Mouse (Mus musculus): ENCODE data around the gene Tmem151a. TPM values are rescaled to one million over a fixed set of nuclear protein-coding genes. Genes with fewer than 3 reads are reported as not detected.

Gene Tmem151a
- polyA plus RNA-seq, 1 experiment from 2014 or later: 0.89 TPM

GRCm38 (mm10) chr19:5073028-5073427, 12.3 kb downstream of the Tmem151a start:
- Histone ChIP-seq H3K27ac (no peak overlapping the region), H3K4me2 (peak overlapping the region; percentile 84), H3K36me3 (no peaks in the 10 kb centered on the region), H3K9ac (0 out of 2 replicates have a peak overlapping the region, but pooled peaks have one; percentile 17), H3K27me3 (peaks cover 63% of the 10 kb centered on the region), H3K4me3 (replicated peaks) (peak overlapping the region; percentile 59), H3K9me3 (replicated peaks) (no peaks in the 10 kb centered on the region), H3K4me1 (replicated peaks) (peaks cover 47% of the 10 kb centered on the region)
- DNase-seq (peak; percentile 40), ATAC-seq (ENCODE audit: low read depth) (no peak; the same call in 1 of the 2 replicates)
- WGBS (ENCODE audit: insufficient replicate concordance): 1% methylated on average over 15 of the region's 15 CpGs

DNA sequence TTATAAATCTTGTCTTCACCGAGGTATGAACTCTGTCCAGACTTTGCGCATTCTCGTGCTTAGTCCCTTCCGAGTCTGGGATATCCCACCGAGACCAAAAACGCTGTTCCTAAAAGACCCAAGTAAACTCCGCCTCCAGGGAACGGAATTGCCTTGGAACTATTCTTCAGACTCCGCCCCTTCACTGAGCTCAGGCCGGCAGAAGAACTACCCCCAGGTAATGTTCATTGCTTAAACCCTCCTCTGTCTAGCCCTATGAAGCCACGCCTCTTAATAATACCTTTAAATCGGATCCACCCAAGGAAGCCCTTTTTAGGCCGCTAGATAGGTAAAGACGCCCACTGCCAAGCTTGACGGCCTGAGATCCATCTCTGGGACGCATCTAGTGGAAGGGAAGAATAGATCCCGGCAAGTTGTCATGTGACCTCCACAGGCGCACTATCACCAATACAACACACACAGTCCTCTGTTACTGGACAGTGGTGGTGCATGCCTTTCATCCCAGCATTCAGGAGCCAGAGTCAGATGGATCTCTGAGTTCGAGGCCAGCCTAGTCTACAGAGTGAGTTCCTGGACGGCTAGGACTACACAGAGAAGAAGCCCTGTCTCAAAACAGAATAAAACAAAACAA, 12.8 kb downstream of the Tmem151a start:
- Histone ChIP-seq H3K4me1 (replicated peaks) (peaks cover 52% of the 10 kb centered on the region), H3K4me2 (peak overlapping the region; percentile 84)

DNA sequence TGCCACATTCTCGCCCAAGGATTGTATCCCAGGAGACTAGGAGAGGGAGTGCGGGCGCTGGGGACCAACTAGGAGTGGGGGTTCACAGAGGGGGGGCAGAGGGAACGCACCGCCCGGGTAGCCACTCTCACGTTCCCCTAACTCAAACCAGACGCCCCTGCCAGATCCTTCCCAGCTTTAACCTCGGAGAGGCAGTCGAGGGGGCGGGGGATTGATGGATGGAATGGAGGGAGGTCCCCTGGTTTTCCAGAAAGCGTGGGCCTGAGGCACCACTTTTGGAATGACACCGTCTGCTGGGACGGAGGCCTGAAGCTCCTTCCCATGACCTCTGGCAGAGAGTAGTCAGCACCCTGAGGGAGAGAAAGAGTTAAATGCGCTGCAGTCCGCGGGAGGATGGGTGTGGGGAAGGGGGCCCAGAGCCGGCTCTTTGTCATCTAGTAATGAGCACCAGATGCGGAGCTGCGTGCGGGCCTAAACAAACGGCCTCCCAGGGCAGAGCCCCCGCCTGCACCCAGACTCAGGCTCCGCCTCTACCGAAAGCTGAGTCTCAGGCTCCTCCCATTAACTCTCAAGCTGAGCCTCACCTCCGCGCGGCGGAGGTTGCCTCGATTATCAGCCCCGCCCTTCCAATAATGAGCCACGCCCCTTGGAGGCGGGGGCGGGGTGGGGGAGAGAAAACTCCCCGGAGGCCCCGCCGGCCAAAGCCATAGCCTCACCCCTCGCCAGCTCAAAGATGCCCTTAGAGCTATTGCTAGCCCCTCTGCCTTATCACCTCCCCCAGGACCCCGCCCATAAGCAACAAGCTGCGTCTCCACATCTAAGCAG, 13.6 kb downstream of the Tmem151a start:
- Histone ChIP-seq H3K9me3 (replicated peaks) (no peaks in the 10 kb centered on the region), H3K4me2 (peak overlapping the region; percentile 84), H3K9ac (peak overlapping the region; percentile 67), H3K4me1 (replicated peaks) (peaks cover 59% of the 10 kb centered on the region), H3K27ac (peak overlapping the region; percentile 45), H3K27me3 (peaks cover 73% of the 10 kb centered on the region), H3K36me3 (no peaks in the 10 kb centered on the region), H3K4me3 (replicated peaks) (peak overlapping the region; percentile 59)
- WGBS (ENCODE audit: insufficient replicate concordance): 4% methylated on average over 39 of the region's 40 CpGs
- DNase-seq (peak; percentile 82), ATAC-seq (ENCODE audit: low read depth) (peak; percentile 73)

More for the DNA sequence above, 12.8 kb downstream of the Tmem151a start:
- Histone ChIP-seq H3K9ac (peak overlapping the region; percentile 17), H3K27me3 (peaks cover 68% of the 10 kb centered on the region), H3K27ac (peak overlapping the region; percentile 45), H3K9me3 (replicated peaks) (no peaks in the 10 kb centered on the region), H3K4me3 (replicated peaks) (peak overlapping the region; percentile 59), H3K36me3 (no peaks in the 10 kb centered on the region)
- DNase-seq (no peak), ATAC-seq (ENCODE audit: low read depth) (peak; percentile 5; the same call in 1 of the 2 replicates)
- 4% methylated on average over 20 of the region's 20 CpGs for WGBS (ENCODE audit: insufficient replicate concordance)

GRCm38 (mm10) chr19:5071077-5071476, 14.3 kb downstream of the Tmem151a start:
- Histone ChIP-seq H3K4me3 (replicated peaks) (peak overlapping the region; percentile 59), H3K4me1 (replicated peaks) (peaks cover 63% of the 10 kb centered on the region), H3K36me3 (no peaks in the 10 kb centered on the region), H3K27ac (peak overlapping the region; percentile 7; the same call in 1 of the 2 replicates), H3K4me2 (peak overlapping the region; percentile 84), H3K9ac (peak overlapping the region; percentile 67), H3K27me3 (peaks cover 68% of the 10 kb centered on the region), H3K9me3 (replicated peaks) (no peaks in the 10 kb centered on the region)
- no peak for ATAC-seq (ENCODE audit: low read depth)
- WGBS (ENCODE audit: insufficient replicate concordance): 17% methylated on average over 11 of the region's 11 CpGs
- DNase-seq: no peak

- Histone ChIP-seq H3K4me1 (replicated peaks) (peaks cover 69% of the 10 kb centered on the region), H3K36me3 (no peaks in the 10 kb centered on the region), H3K27ac (no peak overlapping the region), H3K9ac (no peak overlapping the region), H3K4me3 (replicated peaks) (no peak overlapping the region), H3K9me3 (replicated peaks) (no peaks in the 10 kb centered on the region), H3K4me2 (peak overlapping the region; percentile 84; the same call in 1 of the 2 replicates), H3K27me3 (peaks cover 62% of the 10 kb centered on the region)
- ATAC-seq (ENCODE audit: low read depth) (no peak), DNase-seq (no peak)
- 74% methylated on average over 7 of the region's 7 CpGs for WGBS (ENCODE audit: insufficient replicate concordance)
These were observed 15.4 kb downstream of the Tmem151a start for GRCm38 (mm10) chr19:5069978-5070377.

- no peak overlapping the region for H3K9ac ChIP-seq
- DNase-seq (no peak), ATAC-seq (ENCODE audit: low read depth) (no peak)
- peaks cover 72% of the 10 kb centered on the region for H3K4me1 ChIP-seq (replicated peaks)
- H3K4me2 ChIP-seq: peak overlapping the region; percentile 85; the same call in 1 of the 2 replicates
- H3K27ac ChIP-seq: no peak overlapping the region
- no peaks in the 10 kb centered on the region for H3K9me3 ChIP-seq (replicated peaks)
- WGBS (ENCODE audit: insufficient replicate concordance): 61% methylated on average over 5 of the region's 5 CpGs
- H3K4me3 ChIP-seq (replicated peaks): 0 out of 2 replicates have a peak overlapping the region, but pooled peaks have one; percentile 57
- no peaks in the 10 kb centered on the region for H3K36me3 ChIP-seq
- peaks cover 57% of the 10 kb centered on the region for H3K27me3 ChIP-seq
These were observed 15.8 kb downstream of the Tmem151a start for GRCm38 (mm10) chr19:5069486-5069885.

DNA sequence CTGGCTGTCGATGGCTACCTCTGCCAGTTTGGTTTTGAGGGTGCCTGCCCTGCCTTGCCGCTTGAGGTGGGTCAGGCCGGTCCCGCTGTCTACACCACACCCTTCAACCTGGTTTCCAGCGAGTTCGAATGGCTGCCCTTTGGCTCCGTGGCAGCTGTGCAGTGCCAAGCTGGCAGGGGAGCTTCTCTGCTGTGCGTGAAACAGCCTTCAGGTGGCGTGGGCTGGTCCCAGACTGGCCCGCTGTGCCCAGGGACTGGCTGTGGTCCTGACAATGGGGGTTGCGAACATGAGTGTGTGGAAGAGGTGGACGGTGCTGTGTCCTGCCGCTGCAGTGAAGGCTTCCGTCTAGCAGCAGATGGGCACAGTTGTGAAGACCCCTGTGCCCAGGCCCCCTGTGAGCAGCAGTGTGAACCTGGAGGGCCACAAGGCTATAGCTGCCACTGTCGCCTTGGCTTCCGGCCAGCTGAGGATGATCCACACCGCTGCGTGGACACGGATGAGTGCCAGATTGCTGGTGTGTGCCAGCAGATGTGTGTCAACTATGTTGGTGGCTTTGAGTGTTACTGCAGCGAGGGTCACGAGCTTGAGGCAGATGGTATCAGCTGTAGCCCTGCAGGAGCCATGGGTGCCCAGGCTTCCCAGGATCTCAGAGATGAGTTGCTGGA, 16.6 kb downstream of the Tmem151a start:
- Histone ChIP-seq H3K9me3 (replicated peaks) (no peaks in the 10 kb centered on the region), H3K4me3 (replicated peaks) (peak overlapping the region; percentile 57), H3K9ac (peak overlapping the region; percentile 74), H3K27ac (no peak overlapping the region; the same call in 1 of the 2 replicates), H3K36me3 (no peaks in the 10 kb centered on the region), H3K27me3 (peaks cover 55% of the 10 kb centered on the region), H3K4me2 (peak overlapping the region; percentile 85), H3K4me1 (replicated peaks) (peaks cover 72% of the 10 kb centered on the region)
- DNase-seq (no peak), ATAC-seq (ENCODE audit: low read depth) (no peak)
- 39% methylated on average over 21 of the region's 21 CpGs for WGBS (ENCODE audit: insufficient replicate concordance)

- Histone ChIP-seq H3K27me3 (peaks cover 50% of the 10 kb centered on the region), H3K9ac (peak within 1 kb of the TSS; percentile 74), H3K36me3 (no peaks in the 10 kb centered on the region), H3K4me1 (replicated peaks) (peaks cover 71% of the 10 kb centered on the region), H3K9me3 (replicated peaks) (no peaks in the 10 kb centered on the region), H3K27ac (peak within 1 kb of the TSS; percentile 87), H3K4me2 (peak within 1 kb of the TSS; percentile 85), H3K4me3 (replicated peaks) (peak within 1 kb of the TSS; percentile 57)
- ATAC-seq (ENCODE audit: low read depth): peak; percentile 28; the same call in 1 of the 2 replicates
- DNase-seq: no peak
- WGBS (ENCODE audit: insufficient replicate concordance): 2% methylated on average over 56 of the region's 56 CpGs
These were observed 17.3 kb downstream of the Tmem151a start, which contains the start of gene Cd248 for GRCm38 (mm10) chr19:5067867-5068569. Cd248 (plus strand) TSS chr19:5068078.

DNA sequence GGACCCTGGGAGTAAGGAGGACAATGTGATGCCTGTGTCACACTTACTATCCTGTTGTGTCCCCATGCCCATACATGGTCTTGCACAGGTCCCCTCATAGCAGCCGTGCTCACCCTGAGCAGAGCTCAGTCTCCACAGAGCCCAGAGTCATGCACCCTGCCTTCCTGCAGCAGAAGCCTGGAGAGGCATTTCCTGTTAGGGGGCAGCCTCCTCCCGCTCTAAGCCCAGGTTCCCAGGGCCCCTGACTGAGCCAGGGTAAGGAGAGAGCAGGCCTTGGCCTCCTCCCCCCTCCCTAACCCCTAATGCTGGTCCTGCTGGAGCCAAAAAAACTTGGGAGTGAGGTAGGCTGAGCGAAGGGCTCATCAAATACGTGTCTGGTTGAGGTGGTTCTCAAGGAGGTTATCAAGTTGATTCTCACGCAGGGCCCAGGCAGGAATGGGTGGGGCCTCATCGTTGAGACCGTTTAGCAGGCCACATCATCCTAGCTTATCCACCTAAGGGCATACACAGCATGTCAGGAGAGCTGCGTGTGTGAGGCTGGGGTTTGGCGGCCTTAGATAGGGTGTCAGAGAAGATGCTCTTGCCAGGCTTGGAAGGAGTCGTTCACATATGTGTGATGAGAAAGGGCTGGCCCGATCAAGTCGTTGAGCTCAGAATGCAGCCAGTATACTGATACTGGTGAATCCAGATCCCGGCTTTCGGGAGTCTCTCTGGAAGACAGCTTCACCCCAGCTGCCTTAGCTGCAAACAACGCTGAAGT, 18.1 kb downstream of the Tmem151a start:
- H3K9ac ChIP-seq: peak overlapping the region; percentile 74

GRCm38 (mm10) chr19:5065104-5065503, 20.2 kb downstream of the Tmem151a start:
- Histone ChIP-seq H3K4me1 (replicated peaks) (peaks cover 55% of the 10 kb centered on the region), H3K4me3 (replicated peaks) (no peak overlapping the region), H3K9me3 (replicated peaks) (no peaks in the 10 kb centered on the region), H3K27ac (no peak overlapping the region), H3K4me2 (no peak overlapping the region), H3K9ac (no peak overlapping the region), H3K36me3 (no peaks in the 10 kb centered on the region), H3K27me3 (peaks cover 35% of the 10 kb centered on the region)
- ATAC-seq (ENCODE audit: low read depth) (no peak), DNase-seq (no peak)
- 55% methylated on average over 7 of the region's 7 CpGs for WGBS (ENCODE audit: insufficient replicate concordance)

More for the DNA sequence above, 18.1 kb downstream of the Tmem151a start:
- peak overlapping the region; percentile 85 for H3K4me2 ChIP-seq
- ATAC-seq (ENCODE audit: low read depth) (peak; percentile 88), DNase-seq (peak; percentile 68)
- H3K36me3 ChIP-seq: no peaks in the 10 kb centered on the region
- H3K4me1 ChIP-seq (replicated peaks): peaks cover 63% of the 10 kb centered on the region
- peak overlapping the region; percentile 87 for H3K27ac ChIP-seq
- no peaks in the 10 kb centered on the region for H3K9me3 ChIP-seq (replicated peaks)
- H3K27me3 ChIP-seq: peaks cover 50% of the 10 kb centered on the region
- peak overlapping the region; percentile 57 for H3K4me3 ChIP-seq (replicated peaks)
- WGBS (ENCODE audit: insufficient replicate concordance): 3% methylated on average over 15 of the region's 15 CpGs

Measured in liver, embryonic 13.5 days (tissue).